Mouse (Mus musculus) ovary, postnatal 36 days (tissue): ENCODE data around the gene Gm12185.
"Not testable (repeated sequence)": the region's sequence is repeated elsewhere in the genome, so short reads cannot be mapped to it uniquely, and the experiment has no call there.

Source experiments
- DNase-seq: peaks from one replicate; pipeline ENCODE4 v3.0.0; 2022; ENCODE audit warnings: low spot score, mixed read lengths

Gm12185 gene

DNA sequence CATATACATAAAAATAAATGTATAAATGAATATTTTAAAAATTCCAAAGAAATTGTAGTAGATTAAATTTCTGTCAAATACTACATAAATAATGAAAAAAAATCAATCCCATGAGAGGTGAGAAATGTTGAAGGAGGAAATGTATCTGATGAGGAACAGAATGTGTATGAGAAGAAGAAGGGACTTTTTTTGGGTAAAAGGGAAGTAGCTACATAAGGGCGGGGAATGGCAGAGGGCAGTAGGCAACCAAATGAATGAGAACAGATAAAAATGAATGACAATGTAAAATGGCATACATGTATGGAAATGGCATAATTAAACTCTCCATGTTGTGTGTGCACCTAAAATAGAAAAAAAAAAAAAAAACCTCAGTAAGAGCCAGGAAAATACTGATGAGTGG is 78.4 kb downstream of the Gm12185 start:
- DNase-seq, result no peak

GRCm38 (mm10) chr11:48908459-48908858 is 83.6 kb downstream of the Gm12185 start:
- no peak for DNase-seq

DNA sequence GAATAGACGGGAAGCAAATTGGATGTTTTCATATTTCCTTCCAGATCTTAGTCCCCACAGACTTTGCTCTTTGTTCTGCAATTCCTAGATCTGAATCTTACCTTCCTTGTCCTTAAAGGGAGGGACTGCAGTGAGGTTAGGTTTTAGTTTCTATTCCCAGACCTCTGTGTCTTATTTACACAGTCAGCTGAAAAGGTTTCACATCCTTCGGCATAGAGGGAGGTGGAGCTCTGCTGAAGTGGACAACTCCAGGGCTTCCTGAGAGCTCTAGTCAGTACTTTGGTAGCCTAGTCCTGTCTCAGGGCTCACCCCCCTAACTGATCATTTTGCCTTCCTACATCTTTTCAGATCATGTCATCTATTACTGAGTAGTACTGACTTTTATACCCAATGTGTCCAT is 90.0 kb downstream of the Gm12185 start, which contains the start of gene Gm5431:
Gm5431 (minus strand) TSS at position 194 of the 400 bp plus-strand sequence.
- no peak for DNase-seq

DNA sequence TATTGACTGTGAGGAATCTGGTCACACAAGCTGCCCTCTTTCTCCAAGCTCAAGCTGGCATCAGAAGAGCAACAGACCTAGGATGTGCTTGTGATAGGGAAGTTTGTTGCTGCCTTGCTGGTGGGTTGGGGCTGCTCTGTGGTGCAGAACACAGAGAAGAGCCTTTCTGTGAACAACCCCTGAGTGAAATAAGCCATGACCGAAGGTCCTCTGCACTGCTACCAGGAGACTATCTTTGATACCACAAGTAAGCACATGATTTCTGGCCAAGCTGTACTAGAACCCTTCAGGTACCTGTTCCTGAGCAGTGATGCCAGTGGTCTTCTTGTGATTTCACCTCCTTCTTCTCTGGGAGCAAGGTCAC is 90.5 kb downstream of the Gm12185 start:
- not testable (repeated sequence) for DNase-seq

DNA sequence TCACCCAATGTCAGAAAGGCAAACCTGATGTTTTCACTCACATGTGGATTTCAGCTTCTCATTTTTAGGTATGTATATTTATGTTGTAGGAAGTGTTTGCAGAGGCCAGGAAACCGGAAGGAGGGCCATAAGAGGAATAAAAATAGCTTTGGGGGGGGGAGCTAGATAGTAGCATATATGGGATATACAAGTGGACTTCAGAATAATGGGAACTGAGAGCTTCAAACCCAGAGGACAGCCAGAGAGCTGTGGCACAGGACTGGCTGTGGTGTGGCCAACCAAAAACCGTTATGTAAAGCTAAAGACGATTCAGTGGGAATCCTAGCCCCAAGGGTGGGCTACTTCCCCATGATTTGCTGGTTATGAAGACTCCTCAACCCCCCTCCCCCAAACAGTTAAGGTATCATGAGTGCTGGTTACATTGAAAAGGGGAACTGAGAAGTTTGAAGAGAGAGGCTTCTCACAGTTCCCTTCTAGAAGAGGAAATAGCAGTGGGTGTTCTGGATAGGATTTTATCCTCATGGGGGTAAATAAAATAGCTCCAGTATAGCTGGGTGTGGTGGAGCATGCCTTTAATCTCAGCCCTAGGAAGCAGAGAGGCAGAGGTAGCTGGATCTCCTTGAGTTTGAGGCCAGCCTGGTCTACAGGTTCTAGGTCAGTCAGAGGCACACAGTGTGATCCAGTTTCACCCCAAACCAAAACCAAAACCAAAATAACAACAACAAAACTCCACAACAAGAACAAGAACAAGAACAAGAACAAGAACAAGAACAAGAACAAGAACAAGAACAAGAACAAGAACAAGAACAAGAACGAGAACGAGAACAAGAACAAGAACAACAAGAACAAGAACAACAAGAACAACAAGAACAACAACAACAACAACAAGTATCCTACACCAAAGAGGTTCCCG is 91.1 kb downstream of the Gm12185 start:
- DNase-seq, result not testable (repeated sequence)

GRCm38 (mm10) chr11:48898812-48899431 is 93.1 kb downstream of the Gm12185 start:
- no peak for DNase-seq

DNA sequence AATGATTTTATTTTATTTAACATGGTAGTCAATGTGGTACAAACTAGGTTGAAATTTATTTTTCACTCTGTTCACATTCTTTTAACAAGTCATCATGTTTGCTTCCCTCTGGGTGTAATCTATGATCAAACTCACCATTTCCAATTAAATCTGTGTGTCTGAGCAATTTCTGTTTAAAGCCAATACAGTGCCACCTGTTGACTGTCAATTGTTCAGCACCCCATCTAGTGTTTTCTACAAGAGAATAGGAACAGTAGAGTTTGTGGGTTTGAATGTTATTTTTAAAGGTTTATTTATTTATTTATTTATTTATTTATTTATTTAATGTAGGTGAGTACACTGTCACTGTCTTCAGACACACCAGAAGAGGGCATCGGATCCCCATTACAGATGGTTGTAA is 115.3 kb downstream of the Gm12185 start:
- no peak for DNase-seq

GRCm38 (mm10) chr11:48875343-48875837 is 116.6 kb downstream of the Gm12185 start:
- DNase-seq, result not testable (repeated sequence)

GRCm38 (mm10) chr11:48874465-48874864 is 117.6 kb downstream of the Gm12185 start:
- no peak for DNase-seq

- DNase-seq, result no peak
These were observed 118.3 kb downstream of the Gm12185 start for GRCm38 (mm10) chr11:48873591-48874290.

- no peak for DNase-seq
These were observed 119.2 kb downstream of the Gm12185 start for GRCm38 (mm10) chr11:48872695-48873300.

DNA sequence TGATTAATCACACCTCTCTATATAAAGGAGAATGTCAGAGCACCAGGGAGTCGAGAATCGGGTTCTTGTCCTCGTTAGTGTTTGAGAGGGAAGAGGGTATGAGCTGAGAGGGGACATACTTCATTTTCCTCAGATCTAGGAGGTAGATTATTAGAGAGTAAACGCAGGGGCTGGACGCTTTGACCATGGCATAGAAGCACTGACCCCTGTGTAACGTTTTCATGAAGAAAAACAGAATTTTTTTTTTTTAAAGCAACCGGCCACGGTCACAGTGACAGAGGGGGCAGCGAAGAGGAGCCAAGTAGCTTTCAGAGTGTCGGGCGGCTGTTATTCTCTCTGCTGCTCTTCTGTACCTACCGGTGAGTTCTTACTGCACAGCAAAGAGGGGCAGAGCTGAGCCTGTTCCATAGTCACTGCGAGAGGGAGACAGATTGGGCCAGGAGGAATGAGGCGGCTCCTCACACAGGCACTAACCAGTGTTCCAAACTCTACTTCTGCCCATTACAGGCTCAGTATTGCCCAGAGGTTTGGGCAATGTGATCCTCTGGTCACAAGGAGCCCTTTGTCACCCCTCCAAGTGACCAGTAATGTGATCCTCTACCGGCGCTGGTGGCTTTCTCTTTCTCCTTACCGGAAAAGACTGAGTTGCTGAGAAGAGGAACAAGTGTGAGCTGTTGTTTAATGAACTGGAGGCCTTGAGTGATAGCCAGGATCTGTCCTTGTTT is 120.0 kb downstream of the Gm12185 start:
- DNase-seq, result peak; percentile 49

GRCm38 (mm10) chr11:48871201-48871772 is 120.7 kb downstream of the Gm12185 start, which contains the start of gene Irgm1:
Gene Irgm1 (minus strand): TSS chr11:48871683.
- peak; percentile 70 for DNase-seq

DNA sequence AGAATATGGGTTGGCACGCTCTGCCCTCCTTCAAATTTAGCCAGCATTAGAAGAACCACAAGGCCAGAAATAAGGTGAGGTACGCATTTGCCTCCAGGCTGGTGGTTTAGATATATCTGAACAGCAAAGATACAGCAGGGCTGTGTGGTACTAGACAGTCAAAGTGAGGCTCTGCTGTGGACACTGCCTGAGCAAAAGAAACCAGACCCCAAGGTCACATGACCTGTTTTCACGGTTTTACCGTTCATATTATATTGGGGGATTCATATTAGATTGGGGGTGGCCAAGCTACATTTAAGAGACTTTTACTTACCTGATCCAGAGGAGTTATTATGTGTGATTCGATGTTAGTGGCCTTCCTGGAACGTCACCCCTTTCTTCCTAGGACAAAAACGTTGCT is 121.2 kb downstream of the Gm12185 start:
- no peak for DNase-seq

DNA sequence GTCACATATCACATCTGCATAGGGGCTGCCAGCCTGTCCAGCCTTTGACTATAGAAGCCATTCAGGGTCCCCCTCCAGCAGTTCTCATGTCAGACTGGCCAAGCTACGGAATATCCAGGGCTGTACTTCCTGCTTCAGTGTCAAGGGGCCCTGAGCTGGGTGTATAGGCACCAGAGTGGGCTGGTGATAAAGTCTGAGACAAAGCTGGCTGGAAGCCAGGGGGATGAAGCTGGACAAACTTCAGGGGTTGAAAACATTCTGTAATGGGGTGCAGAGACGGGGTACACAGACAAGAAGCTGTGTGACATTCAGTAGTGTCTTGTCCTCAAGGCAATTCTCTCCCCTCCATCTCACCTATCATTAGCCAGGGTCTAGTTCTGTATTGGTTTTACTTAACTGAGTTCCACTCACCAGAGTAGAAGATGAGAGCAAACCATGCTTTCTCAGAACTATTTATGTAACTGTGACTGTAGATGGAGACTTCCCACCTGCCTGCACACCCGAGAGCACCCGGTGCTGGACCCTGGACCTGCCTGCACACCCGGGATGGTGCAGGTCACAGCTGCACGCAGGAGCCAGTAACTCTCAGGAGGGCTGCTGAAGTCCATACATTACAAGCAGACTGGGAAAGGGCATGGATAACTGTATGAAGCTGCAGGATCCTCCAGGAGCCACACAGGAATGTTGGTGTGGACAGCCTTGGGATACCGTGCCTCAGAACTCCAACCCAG is 122.5 kb downstream of the Gm12185 start:
- DNase-seq, result no peak

- DNase-seq, result no peak
These were observed 125.5 kb downstream of the Gm12185 start for GRCm38 (mm10) chr11:48866481-48866880.

GRCm38 (mm10) chr11:48863808-48864207 is 128.2 kb downstream of the Gm12185 start:
- no peak for DNase-seq

GRCm38 (mm10) chr11:48862784-48863319 is 129.2 kb downstream of the Gm12185 start:
- DNase-seq, result no peak

DNA sequence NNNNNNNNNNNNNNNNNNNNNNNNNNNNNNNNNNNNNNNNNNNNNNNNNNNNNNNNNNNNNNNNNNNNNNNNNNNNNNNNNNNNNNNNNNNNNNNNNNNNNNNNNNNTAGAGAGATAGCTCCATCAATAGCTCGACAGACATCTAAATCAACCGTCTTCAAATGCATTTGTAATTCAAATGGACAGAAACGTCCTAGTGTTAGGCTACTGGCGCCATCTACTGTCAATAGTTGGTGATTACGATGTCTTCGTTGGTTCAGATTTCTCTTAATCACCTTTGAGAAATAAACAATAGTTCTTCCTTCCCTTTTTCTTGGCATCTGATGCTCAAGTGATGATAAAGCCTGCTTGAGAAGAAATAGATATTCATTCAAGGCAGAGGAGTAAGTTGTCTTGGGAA is 133.0 kb downstream of the Gm12185 start:
- no peak for DNase-seq
